Mouse (Mus musculus) adrenal gland, postnatal 0 days (tissue): ENCODE data around the gene Klhl3. TPM values are rescaled to one million over a fixed set of nuclear protein-coding genes. Genes with fewer than 3 reads are reported as not detected.
A peak's percentile ranks its signal among the peaks of the same experiment; 100 is the strongest.

Experiments used
- microRNA-seq: library from miRNA; unstranded; fragments of <30 nt; microRNA quantifications from one replicate; pipeline ENCODE4, GENCODE M21; 2016; ENCODE audit warnings: borderline replicate concordance; ENCODE audit not compliant: insufficient number of aligned reads
- polyA plus RNA-seq: library from polyadenylated mRNA; unstranded; fragments of >200 nt; fragmentation: Nextera tagmentation; extraction: Ambion mirVana; gene quantifications from 2 replicates; pipeline ENCODE4 v1.2.1, GENCODE M21; 2015

Klhl3 gene
- polyA plus RNA-seq, result 1.6 and 1.9 TPM in 2 replicates

GRCm38 (mm10) chr13:58113061-58113900 is at the start of gene Klhl3:
Gene Klhl3, minus strand, starts transcription at chr13:58113592.

DNA sequence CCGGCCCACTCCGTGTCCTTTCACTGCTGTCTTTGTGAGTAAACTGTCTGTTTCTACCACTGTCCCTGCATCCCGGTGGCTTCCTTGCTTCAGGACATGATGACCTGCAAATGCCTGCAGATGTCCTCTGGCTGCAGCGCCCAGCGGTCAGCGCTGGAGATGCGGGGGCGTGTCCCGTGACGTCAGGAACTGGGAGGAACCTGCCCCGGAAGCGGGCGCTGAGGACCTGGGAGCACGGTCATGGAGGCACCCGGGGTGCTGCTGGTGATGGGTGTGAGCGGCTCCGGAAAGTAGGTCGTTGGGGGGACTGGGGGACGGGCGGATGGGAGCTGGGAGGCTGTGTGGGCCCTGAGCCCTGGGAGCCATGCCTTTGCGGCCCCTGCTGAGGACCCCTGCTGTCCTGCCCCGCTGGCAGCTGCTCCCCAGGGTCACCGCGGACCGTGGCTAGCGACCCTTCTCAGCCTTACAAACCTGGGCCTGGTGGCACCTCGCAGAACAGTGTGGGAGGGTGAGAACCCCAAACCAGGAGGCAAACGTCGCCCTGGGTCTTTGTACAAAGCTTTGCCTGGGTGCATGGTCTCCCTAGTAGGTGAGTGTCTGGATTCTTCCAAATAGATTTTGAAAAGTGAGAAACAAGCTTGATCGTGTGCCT is 44.2 kb upstream of the Klhl3 start, which contains the start of gene Idnk:
Gene Idnk, plus strand, starts transcription at position 203 of the 652 bp plus-strand sequence.

DNA sequence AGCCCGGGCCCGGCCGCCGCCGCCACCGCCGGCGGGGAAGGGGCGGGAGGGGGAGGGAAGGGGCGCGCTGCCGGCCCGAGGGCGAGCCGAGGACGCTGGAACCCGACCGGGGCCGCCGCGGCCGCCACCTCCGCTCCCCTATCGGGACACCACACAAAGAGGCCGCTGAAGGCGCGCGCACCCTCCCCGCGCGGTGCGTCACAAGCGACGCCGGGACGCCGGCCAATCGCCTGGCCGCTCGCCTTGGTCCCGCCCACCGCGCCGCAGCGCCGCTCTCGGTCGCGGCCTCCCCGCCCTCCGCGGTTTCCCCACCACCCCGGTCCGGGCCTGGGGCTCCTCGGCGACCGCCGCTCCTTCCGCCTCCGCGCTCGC is 15.0 kb upstream of the Klhl3 start, which contains the start of gene Hnrnpa0:
Gene Hnrnpa0, minus strand, starts transcription at position 161 of the 372 bp plus-strand sequence.

Small RNA genes lying within 50 kb of the gene (microRNA-seq; reads per million reads assigned to microRNA genes)
- gene Mir874, result 129 reads per million, percentile 47 among the genes with 10 or more reads in this experiment

Other genes with a start within 250 kb of the Klhl3 start
- 18.7 and 28.1 TPM in 2 replicates for gene Spock1, start 205.3 kb downstream of the Klhl3 start, polyA plus RNA-seq
- gene Hnrnpa0, start 15.0 kb upstream of the Klhl3 start, polyA plus RNA-seq, result 25.8 and 26.4 TPM in 2 replicates
- gene Idnk, start 44.1 kb upstream of the Klhl3 start, polyA plus RNA-seq, result 67.7 and 87.3 TPM in 2 replicates
- gene Ubqln1, start 102.1 kb upstream of the Klhl3 start, polyA plus RNA-seq, result 55.9 and 67.1 TPM in 2 replicates
- gene Gkap1, start 162.1 kb upstream of the Klhl3 start, polyA plus RNA-seq, result 36.4 and 41.6 TPM in 2 replicates
- gene Kif27, start 245.5 kb upstream of the Klhl3 start, polyA plus RNA-seq, result 0.38 and 0.59 TPM in 2 replicates